Mouse (Mus musculus): ENCODE measurements at regions not wholly inside any gene's neighbourhood (a gene's known extent, or its start where the extent isn't known, plus 50 kb on each side); places are given as distances from the start of the nearest gene placed in this dataset.

DNA sequence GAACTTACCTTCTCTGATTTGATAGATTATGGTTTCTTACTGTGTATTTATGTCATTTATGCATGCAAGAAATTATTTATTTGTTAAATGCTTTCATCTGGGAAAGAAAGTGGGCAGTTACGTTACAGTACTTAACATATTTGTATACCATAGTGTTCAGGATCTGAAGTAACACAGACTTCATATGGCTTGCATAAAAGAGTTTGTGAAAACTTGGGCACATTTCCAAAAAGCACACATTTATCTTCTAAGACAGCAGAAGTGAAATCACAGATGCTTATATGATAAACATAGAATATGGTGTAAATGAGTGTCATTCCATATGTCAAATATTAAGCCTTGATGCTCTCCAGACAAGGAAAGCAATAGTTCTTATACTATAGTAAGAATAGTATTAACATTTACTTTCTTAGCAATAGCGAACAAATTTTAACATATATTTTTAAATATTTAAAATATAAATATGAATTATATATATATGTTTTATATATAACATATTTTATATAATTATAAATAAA, 4549.1 kb upstream of the Gm7489 start:
- DNase-seq (ENCODE audit: low read depth, low spot score) = no peak

DNA sequence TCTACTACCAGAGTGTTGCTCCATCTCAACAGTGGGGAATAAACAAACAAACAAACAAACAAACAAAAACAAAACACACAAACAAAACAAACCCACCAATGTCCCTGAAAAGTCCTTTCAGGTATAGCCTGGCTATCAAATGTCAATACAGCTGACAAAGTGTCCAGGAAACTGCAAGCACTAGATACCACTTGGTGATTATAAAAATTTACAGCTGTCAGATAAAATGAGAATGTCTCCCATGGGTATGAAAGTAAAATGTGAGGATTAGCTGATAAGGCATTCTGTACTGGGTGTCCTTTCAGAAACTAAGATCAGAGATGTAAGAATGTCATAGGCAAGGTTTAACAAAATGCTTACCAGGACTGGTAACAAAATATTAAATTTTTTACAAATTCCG, 4537.7 kb upstream of the Gm7489 start:
- no peak for DNase-seq (ENCODE audit: low read depth, low spot score)

DNA sequence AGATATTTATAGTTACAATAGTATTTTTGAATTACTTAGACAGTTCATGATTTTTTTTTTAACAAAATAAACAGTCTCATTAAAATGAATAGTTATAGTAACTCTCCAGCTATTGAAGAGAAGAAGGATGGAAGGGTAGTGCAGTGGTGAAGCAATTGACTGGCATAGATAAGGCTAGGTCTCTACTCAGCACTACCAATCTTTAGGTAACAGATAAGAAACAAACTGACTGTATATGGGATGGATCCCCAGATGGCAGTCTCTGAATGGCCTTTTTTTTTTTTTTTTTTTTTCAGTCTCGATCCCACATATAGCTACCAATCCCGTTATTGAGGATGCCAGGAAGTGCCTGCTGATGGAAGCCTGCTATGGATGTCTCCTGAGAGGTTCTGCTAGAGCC, 4528.6 kb upstream of the Gm7489 start:
- DNase-seq (ENCODE audit: low read depth, low spot score) = no peak

DNA sequence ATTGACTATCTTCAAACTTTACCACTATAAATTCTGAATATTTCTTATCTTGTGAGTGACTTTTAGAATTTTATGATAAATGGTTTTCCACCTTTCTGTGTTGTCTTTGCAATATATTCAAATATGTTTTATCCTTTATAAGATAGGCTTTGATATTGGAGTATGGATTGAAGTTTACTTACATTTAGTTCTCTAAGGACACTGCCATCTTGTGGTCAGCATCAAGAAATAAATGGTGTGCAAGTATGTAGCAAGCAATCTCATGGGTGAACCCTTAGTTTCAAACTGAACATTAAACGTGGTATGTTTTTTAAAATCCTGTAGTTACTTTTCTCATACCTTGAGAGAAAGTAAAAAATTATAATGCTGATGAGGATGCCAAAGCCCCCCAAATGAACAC, 4488.7 kb upstream of the Gm7489 start:
- DNase-seq (ENCODE audit: low read depth, low spot score) = peak; percentile 48

DNA sequence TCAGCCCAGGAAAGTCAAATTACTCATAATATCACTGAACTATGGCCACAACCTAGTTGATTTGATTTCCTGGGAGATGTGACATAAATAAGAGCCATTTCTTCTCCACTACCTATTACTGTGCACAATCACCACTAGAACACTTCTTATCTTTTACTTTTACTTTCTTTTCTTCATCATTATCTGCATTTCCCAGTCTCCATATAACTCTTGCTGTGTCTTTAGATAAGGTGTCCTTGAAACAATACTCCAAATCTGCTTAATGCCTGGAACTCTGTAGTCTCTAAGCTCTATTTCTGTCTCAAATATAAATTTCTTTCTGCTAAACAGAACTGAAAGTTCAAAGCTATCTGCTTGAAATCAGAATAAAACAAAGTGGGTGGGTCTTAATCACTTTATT, 4471.0 kb upstream of the Gm7489 start:
- DNase-seq (ENCODE audit: low read depth, low spot score) = no peak

DNA sequence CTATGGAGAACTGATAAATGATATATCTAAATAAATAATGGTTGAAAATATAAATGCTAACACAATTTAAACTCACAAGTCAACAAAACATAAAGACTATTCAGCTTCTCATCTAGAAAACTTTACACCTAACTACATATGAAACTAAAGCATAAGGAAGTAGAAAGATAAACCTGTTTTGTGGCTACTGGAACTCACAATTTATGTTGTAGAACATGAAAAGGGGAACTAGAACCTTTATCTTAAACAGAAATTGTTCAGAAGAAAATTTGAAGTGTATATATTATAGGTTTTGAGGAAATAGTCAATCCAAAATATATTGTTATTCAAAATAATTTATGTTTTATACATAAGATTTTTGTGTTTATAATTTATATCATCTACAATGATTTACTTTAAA, 4433.4 kb upstream of the Gm7489 start:
- no peak for DNase-seq (ENCODE audit: low read depth, low spot score)

DNA sequence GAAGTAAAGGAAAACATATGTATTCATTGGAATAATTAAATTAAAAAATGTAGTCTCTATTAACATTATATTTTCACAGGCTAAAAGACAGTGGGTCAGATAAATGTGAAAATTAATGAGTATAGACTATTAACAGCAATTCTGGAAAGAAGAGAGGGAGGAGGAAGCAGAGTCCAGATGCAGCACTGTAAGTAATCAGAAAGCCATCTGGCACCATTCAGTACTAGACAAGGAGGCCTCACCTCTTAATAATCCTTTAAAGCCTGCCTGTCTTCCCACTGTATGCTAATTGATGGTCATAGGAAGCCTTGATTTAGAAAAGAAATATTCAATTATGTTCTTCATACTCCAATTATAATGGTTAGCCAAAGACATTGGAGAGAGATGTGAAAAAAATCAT, 4400.1 kb upstream of the Gm7489 start:
- no peak for DNase-seq (ENCODE audit: low read depth, low spot score)

DNA sequence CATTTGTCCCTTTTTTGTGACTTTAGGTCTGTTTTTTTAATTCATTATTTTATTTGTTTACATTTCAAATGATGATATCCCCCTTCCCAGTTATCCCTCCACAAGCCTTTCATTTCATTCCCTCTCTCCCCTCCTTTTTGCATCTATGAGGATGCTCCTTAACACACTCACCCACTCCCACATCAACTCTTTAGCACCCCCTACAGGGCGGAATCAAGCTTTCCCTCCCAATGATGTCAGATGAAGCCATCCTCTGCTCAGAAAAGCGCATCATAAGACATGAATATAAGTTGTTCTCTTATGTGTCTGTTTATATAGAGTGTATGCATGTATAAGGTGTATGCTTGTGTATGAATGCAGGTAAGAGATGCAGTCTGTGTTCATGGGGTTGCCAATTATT, 4391.9 kb upstream of the Gm7489 start:
- DNase-seq (ENCODE audit: low read depth, low spot score) = peak; percentile 43

DNA sequence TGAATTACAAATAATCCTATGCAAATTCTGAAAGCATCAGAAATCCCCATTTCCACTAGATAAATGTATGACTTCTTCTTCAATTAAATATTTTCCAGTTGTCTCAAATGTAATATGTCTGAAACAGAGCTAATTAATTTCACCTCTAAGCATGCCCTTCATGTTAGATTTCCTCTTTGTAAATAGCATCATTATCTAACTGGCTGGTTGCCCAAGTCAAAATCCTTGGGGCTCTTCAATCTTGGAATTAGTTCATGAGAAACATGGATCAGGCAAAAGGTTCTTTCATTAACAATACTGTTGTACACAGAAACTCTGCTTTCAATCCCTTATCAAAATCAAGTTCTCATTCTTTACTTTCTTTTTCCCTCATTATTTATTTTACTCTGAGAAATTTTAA, 4382.9 kb upstream of the Gm7489 start:
- no peak for DNase-seq (ENCODE audit: low read depth, low spot score)
